Mouse (Mus musculus): ENCODE data around the gene Abcg8. TPM values are rescaled to one million over a fixed set of nuclear protein-coding genes. Genes with fewer than 3 reads are reported as not detected.

The Abcg8 gene
- polyA plus RNA-seq (2012; rRNA removed): 0.13 and 0.36 TPM in 2 replicates

DNA sequence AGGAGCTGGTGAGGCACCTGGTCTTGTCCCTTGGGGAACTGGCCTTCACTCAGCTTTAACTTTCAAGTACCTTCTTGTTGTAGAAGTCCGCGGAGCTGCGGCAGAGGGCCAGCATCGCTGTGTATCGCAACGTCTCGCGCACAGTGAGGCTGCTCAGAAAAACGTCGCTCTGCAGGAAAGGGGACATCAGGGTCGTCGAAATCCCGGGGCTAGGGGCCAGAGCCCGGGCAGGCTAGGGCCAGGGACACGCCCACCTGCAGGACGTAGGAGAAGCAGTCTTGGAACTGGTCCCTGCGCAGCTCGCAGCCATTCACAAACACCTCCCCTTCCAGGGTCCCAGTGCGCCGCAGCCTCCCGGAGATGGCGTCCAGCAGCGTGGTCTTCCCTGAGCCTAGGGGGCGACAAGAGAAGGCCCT, at the start of gene Abcg8:
Gene Abcg8 (plus strand): TSS at position 352 of the 416 bp plus-strand sequence.

DNA sequence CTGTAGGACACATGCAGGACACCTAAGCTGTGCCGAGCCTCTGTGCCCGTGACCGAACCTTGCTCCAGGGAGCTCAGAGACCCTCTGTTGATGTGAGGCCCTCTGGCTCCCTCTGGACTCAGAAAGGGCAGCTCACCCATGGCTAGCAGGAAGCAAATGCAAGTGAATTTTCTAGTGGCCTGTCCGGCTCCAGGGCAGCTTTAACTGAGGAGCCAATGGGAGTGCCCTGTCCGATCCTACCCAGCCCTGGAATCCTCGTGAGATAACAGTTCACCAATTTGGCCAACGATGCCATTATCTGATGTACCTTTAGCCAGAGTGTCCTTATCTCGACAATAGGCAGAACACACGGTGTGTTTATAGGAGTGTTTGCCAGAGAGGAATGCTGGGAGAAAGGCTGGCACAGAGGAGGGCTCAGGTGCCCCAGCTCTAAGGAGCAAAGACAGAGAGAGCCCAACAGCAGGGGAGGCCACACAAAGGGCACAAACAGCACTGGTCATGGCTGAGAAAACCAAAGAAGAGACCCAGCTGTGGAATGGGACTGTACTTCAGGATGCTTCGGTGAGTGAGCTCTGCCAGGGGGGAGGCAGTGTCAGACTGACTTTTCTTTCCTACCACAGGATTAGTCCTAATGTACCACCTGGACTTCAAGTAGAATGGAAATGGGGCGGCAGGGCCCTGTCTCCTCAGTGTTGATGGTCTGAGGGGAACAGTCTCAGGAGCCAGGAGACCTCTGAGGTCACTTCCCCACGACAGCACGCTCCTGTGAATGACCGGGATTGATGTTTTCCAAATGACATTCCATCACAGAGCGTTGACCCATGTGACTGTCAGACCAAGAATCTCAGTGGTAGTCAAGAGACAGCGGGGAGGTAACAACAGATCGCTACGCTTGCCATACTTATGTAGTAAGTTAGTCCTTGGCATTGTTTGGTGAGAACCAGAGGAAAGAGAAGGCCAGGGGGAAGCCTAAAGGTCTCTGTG, 6.9 kb downstream of the Abcg8 start, which contains the start of gene Abcg5:
Gene Abcg5 (minus strand): TSS at position 278 of the 984 bp plus-strand sequence.

Other genes with a start within 250 kb of the Abcg8 start
- 2.3 and 3.4 TPM in 2 replicates for gene Thada, start 210.1 kb upstream of the Abcg8 start, polyA plus RNA-seq (2012; rRNA removed)
- gene Plekhh2, start 164.4 kb upstream of the Abcg8 start, polyA plus RNA-seq (2012; rRNA removed): 0.89 and 1.7 TPM in 2 replicates
- 0.09 and 0.31 TPM in 2 replicates for gene Dync2li1, start 49.8 kb upstream of the Abcg8 start, polyA plus RNA-seq (2012; rRNA removed)
- gene Abcg5, start 6.7 kb downstream of the Abcg8 start, polyA plus RNA-seq (2012; rRNA removed): 1.0 and 1.1 TPM in 2 replicates
- gene Lrpprc, start 114.5 kb downstream of the Abcg8 start, polyA plus RNA-seq (2012; rRNA removed): 3.7 and 5.2 TPM in 2 replicates

Data from stomach, adult 2 months (tissue).